Mouse (Mus musculus) liver, adult 2 months (tissue): ENCODE results near the gene Aplp1. TPM values are rescaled to one million over a fixed set of nuclear protein-coding genes. Genes with fewer than 3 reads are reported as not detected.

Experiments used
- DNase-seq: peaks from one replicate; pipeline ENCODE4 v3.0.0-alpha.2; 2011; ENCODE audit warnings: low read depth, low spot score; ENCODE audit errors: extremely low read depth
- H3K27ac ChIP-seq: fragments of 200-500 bp; replicated peaks from 2 replicates; pipeline ENCODE4 v1.5.1; 2012; ENCODE audit warnings: low read depth, mild to moderate bottlenecking, control low read depth, inconsistent platforms, low read length; ENCODE audit not compliant: insufficient read depth
- H3K27me3 ChIP-seq: fragments of 200-500 bp; 2 replicates; pipeline ENCODE4 v1.6.1; 2012; ENCODE audit warnings: mild to moderate bottlenecking, moderate library complexity, low read length, inconsistent platforms; ENCODE audit not compliant: control insufficient read depth, insufficient read depth
- H3K36me3 ChIP-seq: fragments of 200-500 bp; 2 replicates; pipeline ENCODE4 v1.6.1; 2012; ENCODE audit warnings: low read length, inconsistent platforms; ENCODE audit not compliant: control insufficient read depth, insufficient read depth
- H3K4me1 ChIP-seq: fragments of 200-500 bp; 2 replicates; pipeline ENCODE4 v1.6.1; 2011; ENCODE audit warnings: low read length; ENCODE audit not compliant: control insufficient read depth, insufficient read depth
- H3K4me3 ChIP-seq: fragments of 200-500 bp; 2 replicates; pipeline ENCODE4 v1.5.1; 2011; ENCODE audit warnings: low read depth, mild to moderate bottlenecking, control low read depth, low read length, moderate library complexity; ENCODE audit not compliant: insufficient read depth
- H3K79me2 ChIP-seq: fragments of 200-500 bp; 2 replicates; pipeline ENCODE4 v1.6.1; 2012; ENCODE audit warnings: inconsistent platforms, mild to moderate bottlenecking, low read length, moderate library complexity; ENCODE audit not compliant: control insufficient read depth, insufficient read depth
- H3K9ac ChIP-seq: fragments of 200-500 bp; 2 replicates; pipeline ENCODE4 v1.6.1; 2012; ENCODE audit warnings: low read depth, mild to moderate bottlenecking, control low read depth, inconsistent platforms, low read length
- CTCF ChIP-seq: fragments of 200-500 bp; IDR thresholded peaks from 2 replicates; pipeline ENCODE4 v1.5.1; 2011; ENCODE audit warnings: low read depth, low read length, control low read depth
- POLR2A ChIP-seq: fragments of 200-500 bp; IDR thresholded peaks from 2 replicates; pipeline ENCODE4 v1.6.1; 2011; ENCODE audit warnings: low read length, control low read depth; ENCODE audit not compliant: insufficient read depth; ENCODE audit errors: extremely low read depth
- WGBS: fragments of 180-500 bp; shearing (Covaris S2); methylation state at CpG from one replicate; pipeline ENCODE4 v1.1.7; 2018; 5-methylcytosine and 5-hydroxymethylcytosine counted together
- polyA plus RNA-seq: library from polyadenylated mRNA; depleted of rRNA; stranded (reverse); fragments of >200 nt; gene quantifications from 2 replicates; pipeline ENCODE4 v1.2.3, GENCODE M21; 2012
- total RNA-seq: library from RNA; depleted of rRNA; stranded (reverse); fragments of >200 nt; gene quantifications from 2 replicates; pipeline ENCODE4 v1.2.3, GENCODE M21; 2014

Gene Aplp1
- total and polyA plus RNA-seq, 2 experiments, result 0.18 to 0.70 TPM

GRCm38 (mm10) chr7:30443696-30444095, 1.6 kb downstream of the Aplp1 start:
- Histone ChIP-seq H3K27ac (no peak overlapping the region), H3K4me3 (no peak overlapping the region), H3K9ac (no peak overlapping the region), H3K4me1 (no peaks in the 10 kb centered on the region), H3K27me3 (peaks cover 11% of the 10 kb centered on the region), H3K36me3 (no peaks in the 10 kb centered on the region), H3K79me2 (no peaks in the 10 kb centered on the region)
- no peak for DNase-seq
- TF ChIP-seq CTCF (no peak), POLR2A (no peak)
- WGBS, result 39% methylated on average over 9 of the region's 9 CpGs

DNA sequence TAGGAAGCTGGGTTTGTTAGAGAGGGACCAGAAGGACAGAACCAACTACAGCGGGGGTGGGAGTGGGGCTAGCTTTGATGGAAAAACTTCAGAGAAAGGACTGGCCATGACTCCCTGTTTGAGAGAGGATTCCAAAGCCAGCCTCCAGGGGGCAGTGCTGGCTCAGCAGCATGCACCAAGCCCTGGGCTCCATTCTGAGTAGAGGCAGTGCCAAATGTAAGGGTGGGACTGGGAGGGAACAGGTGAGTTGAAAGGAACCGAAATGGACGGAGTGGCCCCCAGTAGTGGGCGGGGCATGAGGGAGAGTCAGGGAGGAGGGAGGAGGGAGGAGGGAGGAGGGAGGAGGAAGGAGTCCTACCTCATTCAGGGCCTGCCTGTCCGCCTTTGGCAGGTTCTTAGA, 4.6 kb downstream of the Aplp1 start:
- Histone ChIP-seq H3K79me2 (no peaks in the 10 kb centered on the region), H3K4me3 (no peak overlapping the region), H3K27me3 (peaks cover 8% of the 10 kb centered on the region), H3K9ac (no peak overlapping the region), H3K4me1 (no peaks in the 10 kb centered on the region), H3K27ac (no peak overlapping the region), H3K36me3 (no peaks in the 10 kb centered on the region)
- TF ChIP-seq POLR2A (no peak), CTCF (peak; percentile 94)
- WGBS, result 31% methylated on average over 5 of the region's 5 CpGs
- peak; percentile 32 for DNase-seq

- H3K79me2 ChIP-seq, result no peaks in the 10 kb centered on the region
- H3K4me1 ChIP-seq, result no peaks in the 10 kb centered on the region
- no peak overlapping the region for H3K9ac ChIP-seq
- no peaks in the 10 kb centered on the region for H3K36me3 ChIP-seq
- H3K27ac ChIP-seq, result no peak overlapping the region
- peaks cover 7% of the 10 kb centered on the region for H3K27me3 ChIP-seq
- no peak for DNase-seq
- WGBS, result 89% methylated on average over 13 of the region's 13 CpGs
- TF ChIP-seq CTCF, result no peak
- no peak overlapping the region for H3K4me3 ChIP-seq
Measured at GRCm38 (mm10) chr7:30439734-30440133, 5.6 kb downstream of the Aplp1 start.

GRCm38 (mm10) chr7:30436879-30437278, 8.5 kb downstream of the Aplp1 start:
- Histone ChIP-seq H3K36me3 (no peaks in the 10 kb centered on the region), H3K4me1 (no peaks in the 10 kb centered on the region), H3K4me3 (no peak overlapping the region), H3K9ac (no peak overlapping the region), H3K79me2 (no peaks in the 10 kb centered on the region), H3K27ac (no peak overlapping the region), H3K27me3 (no peaks in the 10 kb centered on the region)
- no peak for TF ChIP-seq POLR2A
- no peak for TF ChIP-seq CTCF
- DNase-seq, result no peak
- 64% methylated on average over 10 of the region's 10 CpGs for WGBS

DNA sequence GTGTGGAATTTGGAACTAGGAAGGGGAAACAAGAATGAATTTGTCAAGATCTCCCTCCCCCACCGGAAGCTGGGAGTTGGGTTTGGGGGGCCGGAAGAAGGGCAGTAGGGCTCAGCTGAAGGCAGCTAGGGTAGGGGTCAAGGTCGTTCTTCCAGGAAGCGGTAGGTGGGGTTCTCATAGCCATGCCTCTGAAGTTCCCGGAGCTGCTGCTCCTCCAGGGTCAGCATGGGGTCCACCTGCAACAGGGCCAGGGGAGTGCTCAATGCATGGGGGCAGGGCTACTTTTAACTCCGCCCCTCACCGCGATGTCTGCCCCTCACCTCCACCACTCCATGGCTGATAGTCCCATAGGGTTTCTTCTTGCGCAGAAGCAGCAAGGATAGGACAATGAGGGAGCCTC, 10.2 kb downstream of the Aplp1 start:
- no peak for DNase-seq
- Histone ChIP-seq H3K27me3 (no peaks in the 10 kb centered on the region), H3K79me2 (no peaks in the 10 kb centered on the region), H3K9ac (no peak overlapping the region), H3K4me1 (no peaks in the 10 kb centered on the region), H3K4me3 (no peak overlapping the region), H3K36me3 (no peaks in the 10 kb centered on the region), H3K27ac (no peak overlapping the region)
- WGBS, result 62% methylated on average over 9 of the region's 9 CpGs
- TF ChIP-seq POLR2A, result no peak
- no peak for TF ChIP-seq CTCF

DNA sequence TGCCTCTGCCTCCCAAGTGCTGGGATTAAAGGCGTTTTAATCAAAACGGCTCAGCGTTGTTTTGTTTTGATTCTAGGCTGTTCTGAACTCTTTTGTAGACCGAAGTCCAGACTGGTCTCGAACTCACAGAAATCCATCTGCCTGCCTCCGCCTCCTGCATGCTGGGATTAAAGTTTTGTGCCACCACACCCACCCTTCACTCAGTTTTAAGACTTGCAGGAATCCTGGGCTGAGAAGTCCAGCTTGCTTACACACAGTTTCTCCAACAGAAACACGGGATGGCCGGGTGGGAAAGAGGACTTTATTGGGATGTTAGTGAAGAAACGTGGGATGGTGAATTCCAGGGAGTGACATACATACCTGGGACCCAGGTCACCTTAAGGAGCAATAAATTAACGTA, 10.6 kb downstream of the Aplp1 start:
- Histone ChIP-seq H3K27me3 (no peaks in the 10 kb centered on the region), H3K79me2 (no peaks in the 10 kb centered on the region), H3K4me3 (no peak overlapping the region), H3K4me1 (no peaks in the 10 kb centered on the region), H3K36me3 (no peaks in the 10 kb centered on the region), H3K9ac (no peak overlapping the region), H3K27ac (no peak overlapping the region)
- no peak for TF ChIP-seq POLR2A
- TF ChIP-seq CTCF, result no peak
- 73% methylated on average over 10 of the region's 10 CpGs for WGBS
- no peak for DNase-seq
